In genomic region chr13:32680121-32680551, GRCm38 (mm10) we compare ENCODE assay signal across 19 mouse cellular contexts.
DNase-seq lines count a peak whose midpoint lies in the region; ATAC-seq and TF ChIP-seq lines count a peak whose summit lies in the region.
"Had no signal": no experiment of that assay in that cellular context is flagged by ENCODE, and none has a peak within 500 bp of the region (broad histone marks: within the 10 kb centered on the region; RNA-seq: fewer than 3 reads in every experiment).

No protein-coding gene starts in this region.

- H3K36me3 ChIP-seq in heart, adult 2 months (ENCODE audit: control insufficient read depth, insufficient read depth, low read length): no peaks in the 10 kb centered on the region
- H3K36me3 ChIP-seq in heart, embryonic 10.5 days: no peaks in the 10 kb centered on the region
- H3K36me3 ChIP-seq in heart, embryonic 16.5 days (ENCODE audit: control insufficient read depth, insufficient read depth): no peaks in the 10 kb centered on the region
- no peaks in the 10 kb centered on the region for H3K36me3 ChIP-seq in myocyte (ENCODE audit: control insufficient read depth, insufficient read depth)
- H3K36me3 ChIP-seq in thymus, adult 2 months (ENCODE audit: control insufficient read depth, insufficient read depth, low read length): no peaks in the 10 kb centered on the region
- H3K36me3 ChIP-seq: embryonic facial prominence, embryonic 12.5 days; liver, embryonic 12.5 days had no signal

- ATAC-seq in heart, embryonic 16.5 days (replicated peaks; ENCODE audit: extremely low read depth, insufficient read depth, low FRiP score): no peak
- ATAC-seq: liver, embryonic 12.5 days; Patski had no signal

- H3K4me3 ChIP-seq in heart, adult 2 months: no peak overlapping the region
- no peak overlapping the region for H3K4me3 ChIP-seq in heart, embryonic 10.5 days
- H3K4me3 ChIP-seq in bone marrow, adult 2 months (replicated peaks; ENCODE audit: control insufficient read depth, low read depth, low read length): no peak overlapping the region
- no peak overlapping the region for H3K4me3 ChIP-seq in heart, embryonic 16.5 days (ENCODE audit: low read length)
- H3K4me3 ChIP-seq in myocyte: no peak overlapping the region
- no peak overlapping the region for H3K4me3 ChIP-seq in thymus, adult 2 months (ENCODE audit: control insufficient read depth, insufficient read depth, low read length)
- H3K4me3 ChIP-seq: embryonic facial prominence, embryonic 12.5 days; liver, embryonic 12.5 days; megakaryocyte, embryonic 14.5 days had no signal

- peaks cover 3% of the 10 kb centered on the region; the same call in 1 of the 2 replicates for H3K4me1 ChIP-seq in heart, adult 2 months (ENCODE audit: control insufficient read depth, insufficient read depth, low read length)
- H3K4me1 ChIP-seq in heart, embryonic 10.5 days: peaks cover 11% of the 10 kb centered on the region; the same call in 1 of the 2 replicates
- no peaks in the 10 kb centered on the region for H3K4me1 ChIP-seq in bone marrow, adult 2 months (ENCODE audit: control insufficient read depth, insufficient read depth, low read length)
- H3K4me1 ChIP-seq in heart, embryonic 16.5 days (ENCODE audit: control insufficient read depth, insufficient read depth, low read length): peaks cover 7% of the 10 kb centered on the region; the same call in 1 of the 2 replicates
- H3K4me1 ChIP-seq in thymus, adult 2 months (replicated peaks; ENCODE audit: control insufficient read depth, insufficient read depth, low read length): 0 out of 2 replicates have a peak, but pooled peaks cover 4% of the 10 kb centered on the region
- H3K4me1 ChIP-seq: embryonic facial prominence, embryonic 12.5 days; liver, embryonic 12.5 days; megakaryocyte, embryonic 14.5 days had no signal

- intact Hi-C loops in heart, adult 2 months (cut with DNase I): loop anchor here (2.0 to 10.0 kb wide), 7 partner anchors 19 to 887 kb away; no protein-coding TSS in a partner anchor

- H3K27ac ChIP-seq in heart, adult 2 months: peak overlapping the region; percentile 47
- no peak overlapping the region; the same call in 1 of the 2 replicates for H3K27ac ChIP-seq in heart, embryonic 10.5 days
- H3K27ac ChIP-seq in bone marrow, adult 2 months (ENCODE audit: control insufficient read depth, insufficient read depth, low read depth, low read length, poor library complexity): peak overlapping the region; percentile 15; the same call in 1 of the 2 replicates
- H3K27ac ChIP-seq in heart, embryonic 16.5 days (ENCODE audit: low read length): no peak overlapping the region
- no peak overlapping the region for H3K27ac ChIP-seq in thymus, adult 2 months (ENCODE audit: control insufficient read depth, insufficient read depth, low read length)
- H3K27ac ChIP-seq: embryonic facial prominence, embryonic 12.5 days; hindbrain, postnatal 0 days; liver, embryonic 12.5 days had no signal

- TF ChIP-seq POLR2A in heart, adult 2 months (IDR thresholded peaks at IDR 0.05; ENCODE audit: insufficient read depth, low read depth, low read length): no peak
- no peak for TF ChIP-seq POLR2A in bone marrow, adult 2 months (IDR thresholded peaks at IDR 0.05; ENCODE audit: borderline replicate concordance, control insufficient read depth, low read depth, low read length)
- TF ChIP-seq POLR2A in myocyte (IDR thresholded peaks at IDR 0.05; ENCODE audit: insufficient read length, low read depth): no peak
- no peak for TF ChIP-seq POLR2A in thymus, adult 2 months (IDR thresholded peaks at IDR 0.05; ENCODE audit: control insufficient read depth, extremely low read depth, insufficient read depth, low read length, poor library complexity)

- DNase-seq in heart, adult 2 months: peak; percentile 38 to 76
- no peak for DNase-seq in heart, embryonic 10.5 days (ENCODE audit: low spot score)
- no peak for DNase-seq in urinary bladder, postnatal 10 days (ENCODE audit: low spot score)
- no peak for DNase-seq in thymus, adult 2 months
- DNase-seq in kidney, adult 9 months: no peak
- DNase-seq: adrenal gland, adult 2 months; cerebellum, adult 9-11 months; layer of hippocampus, postnatal 36 days; left cerebral cortex, postnatal 4 days; retina, postnatal 1 day; thymus, postnatal 25 days had no signal

- H3K79me2 ChIP-seq in heart, adult 2 months (replicated peaks; ENCODE audit: control insufficient read depth, insufficient read depth, low read length): no peaks in the 10 kb centered on the region
- H3K79me2 ChIP-seq in myocyte (ENCODE audit: control insufficient read depth, insufficient read depth): no peaks in the 10 kb centered on the region

- TF ChIP-seq CTCF in heart, adult 2 months (IDR thresholded peaks at IDR 0.05): no peak
- no peak for TF ChIP-seq CTCF in bone marrow, adult 2 months (IDR thresholded peaks at IDR 0.05; ENCODE audit: control insufficient read depth, insufficient read depth, low read length)
- no peak for TF ChIP-seq CTCF in thymus, adult 2 months (IDR thresholded peaks at IDR 0.05; ENCODE audit: borderline replicate concordance, control insufficient read depth, extremely low read depth, insufficient read depth, low read length, poor library complexity)

- no peaks in the 10 kb centered on the region for H3K27me3 ChIP-seq in heart, adult 2 months (ENCODE audit: control insufficient read depth, insufficient read depth, low read length)
- H3K27me3 ChIP-seq in heart, embryonic 10.5 days (ENCODE audit: insufficient read depth, poor library complexity, severe bottlenecking): peaks cover 5% of the 10 kb centered on the region
- peaks cover 3% of the 10 kb centered on the region; the same call in 1 of the 2 replicates for H3K27me3 ChIP-seq in heart, embryonic 16.5 days (ENCODE audit: control insufficient read depth, insufficient read depth, low read length)
- H3K27me3 ChIP-seq in myocyte (ENCODE audit: control insufficient read depth, insufficient read depth, insufficient read length): no peaks in the 10 kb centered on the region
- H3K27me3 ChIP-seq in thymus, adult 2 months (ENCODE audit: control insufficient read depth, insufficient read depth, low read length): no peaks in the 10 kb centered on the region
- H3K27me3 ChIP-seq: embryonic facial prominence, embryonic 12.5 days; Patski had no signal

- no peak overlapping the region for H3K9ac ChIP-seq in heart, adult 2 months (ENCODE audit: low read depth, low read length)
- H3K9ac ChIP-seq in heart, embryonic 16.5 days (ENCODE audit: low read length): no peak overlapping the region
- H3K9ac ChIP-seq: embryonic facial prominence, embryonic 12.5 days; liver, embryonic 12.5 days had no signal

- 55% methylated on average over 12 of the region's 12 CpGs for WGBS in heart, adult 2 months
- WGBS in heart, embryonic 10.5 days: 52% methylated on average over 12 of the region's 12 CpGs
- WGBS in bone marrow, adult 2 months: 42% methylated on average over 12 of the region's 12 CpGs
- 52% methylated on average over 12 of the region's 12 CpGs for WGBS in heart, embryonic 16.5 days
- 53% methylated on average over 12 of the region's 12 CpGs for WGBS in thymus, adult 2 months

- no peak overlapping the region for H3ac ChIP-seq in myocyte (ENCODE audit: control insufficient read depth, insufficient read length)

- H3K4me2 ChIP-seq in heart, embryonic 16.5 days (ENCODE audit: low read depth, low read length): 0 out of 2 replicates have a peak overlapping the region, but pooled peaks have one; percentile 1
- no peak overlapping the region for H3K4me2 ChIP-seq in myocyte (ENCODE audit: low read depth)
- H3K4me2 ChIP-seq: liver, embryonic 12.5 days had no signal

- TF ChIP-seq EP300 in heart, adult 2 months (IDR thresholded peaks at IDR 0.05; ENCODE audit: insufficient read depth, low read depth, low read length): 0 out of 2 replicates have a peak, but pooled peaks have one; percentile 43

- no peaks in the 10 kb centered on the region for H3K9me3 ChIP-seq in heart, embryonic 10.5 days
- H3K9me3 ChIP-seq in heart, embryonic 16.5 days (replicated peaks; ENCODE audit: control insufficient read depth, low read length): no peaks in the 10 kb centered on the region
- H3K9me3 ChIP-seq: embryonic facial prominence, embryonic 12.5 days; liver, embryonic 12.5 days; megakaryocyte, embryonic 14.5 days had no signal

TF ChIP-seq in myocyte, 11 proteins besides CTCF, POLR2A, EP300 and RAD21:
- TF ChIP-seq MYOD1 (IDR thresholded peaks at IDR 0.05; ENCODE audit: control insufficient read depth in 1 of 3, insufficient read length in 2 of 3, low read depth in 2 of 3) (peak in 2 of 3 experiments; percentile 6 to 77), E2F4 (IDR thresholded peaks at IDR 0.05; ENCODE audit: insufficient read depth) (no peak)
TF ChIP-seq in myocyte: peak in this region for 1.

Comparison
In these comparisons a context has a peak if more than half of its experiments do, and no peak if none do; other contexts are left out.
1. DNase-seq: peak in heart, adult 2 months (2 of 2); none in heart, embryonic 10.5 days (single experiment), urinary bladder, postnatal 10 days (single experiment), thymus, adult 2 months (single experiment) and kidney, adult 9 months (single experiment).
2. H3K27ac ChIP-seq: peak in heart, adult 2 months (single experiment) and bone marrow, adult 2 months (single experiment); none in heart, embryonic 10.5 days (single experiment), heart, embryonic 16.5 days (single experiment) and thymus, adult 2 months (single experiment).